Mouse (Mus musculus) frontal cortex, postnatal 14 days (tissue): ENCODE measurements around the gene Dclk3.

Experiments
- DNase-seq, 2 experiments: peaks; one replicate each; pipeline ENCODE4 v3.0.0; 2022; ENCODE audit warnings: low spot score in 2 of 2

Dclk3 gene

GRCm38 (mm10) chr9:111439836-111440201, 938 bp downstream of the Dclk3 start:
- peak in 1 of 2 experiments; percentile 40 for DNase-seq

- DNase-seq, result no peak
Observed at GRCm38 (mm10) chr9:111440446-111440845, 1.6 kb downstream of the Dclk3 start.

- DNase-seq, result no peak
Observed at GRCm38 (mm10) chr9:111441151-111441550, 2.3 kb downstream of the Dclk3 start.

- no peak for DNase-seq
Observed at GRCm38 (mm10) chr9:111446204-111446603, 7.3 kb downstream of the Dclk3 start.

- no peak for DNase-seq
Observed at GRCm38 (mm10) chr9:111448976-111449375, 10.1 kb downstream of the Dclk3 start.

GRCm38 (mm10) chr9:111449880-111450279, 11.0 kb downstream of the Dclk3 start:
- no peak for DNase-seq

GRCm38 (mm10) chr9:111450853-111451404, 12.0 kb downstream of the Dclk3 start:
- DNase-seq, result no peak

- no peak for DNase-seq
Observed at GRCm38 (mm10) chr9:111453895-111454294, 15.0 kb downstream of the Dclk3 start.

GRCm38 (mm10) chr9:111457176-111457935, 18.5 kb downstream of the Dclk3 start:
- no peak for DNase-seq

- DNase-seq, result no peak
Observed at GRCm38 (mm10) chr9:111457936-111458310, 19.0 kb downstream of the Dclk3 start.

GRCm38 (mm10) chr9:111459466-111459865, 20.6 kb downstream of the Dclk3 start:
- DNase-seq, result no peak

- no peak for DNase-seq
Observed at GRCm38 (mm10) chr9:111460201-111460814, 21.4 kb downstream of the Dclk3 start.

- no peak for DNase-seq
Observed at GRCm38 (mm10) chr9:111461415-111462103, 22.7 kb downstream of the Dclk3 start.

GRCm38 (mm10) chr9:111465666-111466065, 26.8 kb downstream of the Dclk3 start:
- no peak for DNase-seq

- no peak for DNase-seq
Observed at GRCm38 (mm10) chr9:111473686-111474457, 35.0 kb downstream of the Dclk3 start.

- no peak for DNase-seq
Observed at GRCm38 (mm10) chr9:111474458-111474745, 35.5 kb downstream of the Dclk3 start.

- DNase-seq, result no peak
Observed at GRCm38 (mm10) chr9:111475281-111475680, 36.4 kb downstream of the Dclk3 start.

GRCm38 (mm10) chr9:111475973-111476372, 37.1 kb downstream of the Dclk3 start:
- DNase-seq, result no peak

GRCm38 (mm10) chr9:111476479-111477016, 37.7 kb downstream of the Dclk3 start:
- no peak for DNase-seq

GRCm38 (mm10) chr9:111478853-111479490, 40.1 kb downstream of the Dclk3 start:
- DNase-seq, result no peak

- no peak for DNase-seq
Observed at GRCm38 (mm10) chr9:111481011-111481410, 42.1 kb downstream of the Dclk3 start.
